Mouse (Mus musculus) bone marrow macrophage, adult 2 months (primary cell): ENCODE data around the gene Gm10974.

Experiments
- CTCF ChIP-seq: IDR thresholded peaks from 2 replicates; pipeline ENCODE4 v1.5.1; 2012; ENCODE audit warnings: low read depth, mild to moderate bottlenecking, low read length, moderate library complexity
- POLR2A ChIP-seq: IDR thresholded peaks from 2 replicates; pipeline ENCODE4 v1.6.1; 2012; ENCODE audit warnings: mild to moderate bottlenecking, low read depth, low read length, borderline replicate concordance

GRCm38 (mm10) chr7:66418981-66419380 is 53.3 kb downstream of the Gm10974 start:
- no peak for TF ChIP-seq POLR2A
- TF ChIP-seq CTCF = no peak
